Mouse (Mus musculus) 416B (cell line): ENCODE results near the gene Zbtb7a.

ENCODE experiments used
- DNase-seq: peaks from one replicate; pipeline ENCODE4 v3.0.0; 2011; ENCODE audit warnings: low read depth

Zbtb7a gene

GRCm38 (mm10) chr10:81190236-81190911 is 55.4 kb downstream of the Zbtb7a start:
- DNase-seq: peak; percentile 54

DNA sequence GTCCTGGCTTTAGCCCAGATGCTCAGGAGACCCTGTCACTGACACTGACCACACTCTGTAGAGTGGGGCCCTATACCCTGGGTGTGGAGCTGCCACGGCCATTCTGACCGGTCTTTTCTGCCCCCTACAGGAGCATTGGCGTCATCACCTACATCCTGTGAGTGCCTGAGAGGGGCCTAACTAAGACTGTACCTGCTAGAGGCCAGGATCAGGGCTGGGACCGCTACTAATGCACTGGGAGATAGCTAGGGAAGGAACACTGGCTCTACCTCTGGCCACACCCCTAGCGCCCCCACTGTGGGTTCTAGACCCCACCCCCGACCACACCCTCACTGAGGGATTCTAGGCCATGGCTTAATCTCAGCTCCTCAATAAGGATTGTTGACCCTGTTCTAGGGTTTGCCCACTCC is 55.9 kb downstream of the Zbtb7a start:
- peak; percentile 56 for DNase-seq

DNA sequence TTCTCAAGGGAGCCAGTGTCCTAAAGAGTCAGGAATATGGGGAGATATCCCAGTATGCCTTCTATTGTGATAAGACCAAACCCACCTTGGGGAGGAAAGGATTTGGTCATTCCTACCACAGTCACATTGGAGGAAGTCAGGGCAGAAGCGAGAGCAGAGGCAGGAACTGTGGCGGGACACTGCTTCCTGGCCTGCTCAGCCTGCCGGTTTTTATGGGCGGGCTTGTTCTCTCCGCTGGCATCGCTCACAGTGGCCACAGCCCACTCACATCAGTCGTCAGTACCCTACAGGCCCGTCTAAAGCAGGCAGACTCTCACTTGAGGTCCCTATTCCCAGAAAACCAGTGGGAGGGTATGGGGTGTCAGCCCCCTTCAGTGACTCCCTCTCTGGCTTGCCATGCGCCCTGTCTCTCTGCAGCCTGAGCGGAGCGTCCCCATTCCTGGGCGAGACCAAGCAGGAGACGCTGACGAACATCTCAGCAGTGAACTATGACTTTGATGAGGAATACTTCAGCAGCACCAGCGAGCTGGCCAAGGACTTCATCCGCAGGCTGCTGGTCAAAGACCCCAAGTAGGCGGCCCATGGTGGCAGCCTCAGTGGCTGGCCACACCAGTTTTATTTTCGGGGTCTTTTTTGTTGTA is 56.4 kb downstream of the Zbtb7a start:
- DNase-seq: peak; percentile 81

- DNase-seq: peak; percentile 87
These were observed 57.4 kb downstream of the Zbtb7a start for GRCm38 (mm10) chr10:81192270-81192967.

DNA sequence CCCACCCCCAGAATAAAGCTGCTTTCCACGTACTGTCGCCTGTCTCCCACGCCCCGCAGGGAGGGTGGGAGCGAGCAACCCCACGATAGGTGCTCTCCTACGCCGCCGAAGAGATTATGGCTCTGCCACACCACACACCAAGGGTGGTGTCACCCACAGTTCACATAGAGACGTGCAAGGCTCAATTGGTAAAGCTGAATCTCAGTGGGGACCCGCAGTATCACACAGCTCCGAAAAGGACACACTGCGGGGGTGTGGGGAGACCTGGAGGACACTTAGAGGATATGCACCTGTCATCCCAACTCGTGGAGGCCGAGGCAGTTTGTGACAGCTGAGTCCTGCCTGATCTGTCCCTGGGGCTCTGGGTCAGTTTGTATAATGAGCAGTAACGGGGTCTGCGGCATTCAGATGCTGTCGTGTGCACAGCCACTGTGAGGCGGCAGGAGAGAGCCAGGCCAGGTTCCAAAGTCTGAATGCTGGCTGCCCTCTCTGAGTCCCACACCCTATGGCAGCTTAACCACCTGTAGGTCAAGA is 58.0 kb downstream of the Zbtb7a start:
- DNase-seq: peak; percentile 45

DNA sequence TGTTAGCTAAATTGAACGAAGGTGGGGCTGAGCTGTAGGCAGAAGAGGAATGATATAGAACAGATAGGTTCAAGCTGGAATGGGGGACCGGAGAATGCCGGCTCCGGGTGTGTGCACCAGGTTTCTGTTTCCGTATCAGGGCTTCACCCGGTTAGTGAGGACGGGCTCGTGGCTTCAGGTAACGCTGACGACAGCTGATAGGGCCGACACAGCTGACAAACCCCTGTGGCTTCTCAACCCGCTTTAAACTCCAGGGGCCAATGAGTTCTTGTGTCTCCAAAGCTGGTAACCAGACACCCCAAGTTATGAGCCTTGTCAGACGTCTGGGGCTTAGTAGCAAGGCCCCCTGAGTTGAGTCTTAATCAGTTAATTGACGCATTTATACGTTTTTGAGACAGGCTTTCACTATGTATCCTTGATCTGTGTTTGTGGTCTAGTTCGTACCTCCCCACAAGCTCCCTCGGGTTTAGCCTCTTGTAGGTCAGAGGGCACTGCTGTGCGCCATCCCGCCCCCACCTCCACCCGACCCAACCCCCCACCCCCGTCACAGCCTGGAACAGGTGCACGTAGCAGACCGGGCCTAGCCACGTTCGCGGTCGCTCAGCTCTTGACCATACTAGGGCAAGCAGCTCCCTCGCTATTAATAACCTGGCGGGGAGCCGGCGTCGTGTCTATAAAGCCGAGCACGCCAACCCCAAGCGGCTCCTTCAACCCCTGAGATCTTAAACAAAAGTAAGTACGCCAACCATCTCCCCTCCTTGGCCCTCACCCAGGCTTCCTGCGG is 59.2 kb downstream of the Zbtb7a start:
- no peak for DNase-seq

DNA sequence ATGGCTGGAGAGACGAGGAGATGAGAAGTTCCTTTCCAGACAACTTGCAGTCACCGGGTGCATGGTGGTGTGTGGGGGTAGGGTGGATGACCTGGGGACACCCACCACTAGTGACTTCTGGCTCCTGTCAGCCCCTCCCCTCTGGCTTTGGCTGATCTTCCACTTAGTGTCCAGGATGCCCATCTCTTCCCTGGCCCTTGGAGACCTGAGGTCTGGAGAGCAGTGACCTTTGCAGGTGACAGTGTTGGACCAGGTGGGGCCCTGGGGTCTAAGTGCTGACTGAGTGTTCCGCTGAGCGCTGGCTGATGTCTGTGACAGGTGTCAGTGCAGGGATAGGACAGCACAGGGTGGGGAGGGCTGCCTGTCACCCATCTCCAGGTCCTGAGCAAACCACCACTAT is 60.3 kb downstream of the Zbtb7a start:
- DNase-seq: no peak

GRCm38 (mm10) chr10:81196470-81197065 is 61.5 kb downstream of the Zbtb7a start:
- DNase-seq: no peak

- no peak for DNase-seq
These were observed 62.3 kb downstream of the Zbtb7a start for GRCm38 (mm10) chr10:81197305-81197704.

- DNase-seq: peak; percentile 75
These were observed 63.2 kb downstream of the Zbtb7a start for GRCm38 (mm10) chr10:81198230-81198629.

DNA sequence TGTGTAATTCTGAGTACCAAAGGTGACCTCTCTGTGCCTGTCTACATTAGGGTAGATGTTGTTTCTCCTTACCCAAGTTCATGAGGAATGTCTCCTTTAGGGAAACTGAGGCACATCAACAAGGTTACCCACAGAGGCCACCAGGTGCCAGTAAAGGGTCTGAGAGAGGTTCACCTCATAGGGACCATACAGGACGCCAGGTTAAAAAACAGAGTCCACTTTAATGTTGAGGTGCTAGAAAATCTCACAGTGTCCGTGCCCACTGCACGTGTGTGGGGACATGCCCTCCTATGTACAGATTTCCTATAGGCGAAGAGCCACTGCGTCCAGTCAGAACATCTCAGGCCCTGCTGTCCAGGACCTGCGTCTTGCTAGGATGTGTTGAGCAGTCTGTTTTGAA is 64.0 kb downstream of the Zbtb7a start:
- DNase-seq: no peak

DNA sequence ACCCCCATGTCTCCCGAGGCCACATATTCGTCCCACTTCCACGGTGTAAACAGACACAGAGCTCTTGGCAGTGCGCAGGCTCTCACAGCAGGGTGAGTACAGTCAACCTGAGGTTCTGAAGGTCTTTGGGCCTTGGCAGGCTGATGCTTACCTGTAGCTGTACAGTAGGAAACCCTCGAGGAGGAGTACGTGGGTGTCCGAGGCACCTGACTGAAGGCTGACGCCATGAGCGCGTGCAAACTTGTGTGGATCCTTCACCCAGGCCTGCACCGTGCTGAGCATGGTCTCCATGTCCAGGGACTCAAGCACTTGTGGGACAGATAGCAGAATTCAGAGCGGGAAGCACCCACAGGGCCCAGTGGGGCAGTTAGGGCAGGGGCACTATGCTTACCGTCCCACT is 65.1 kb downstream of the Zbtb7a start:
- no peak for DNase-seq

- no peak for DNase-seq
These were observed 65.7 kb downstream of the Zbtb7a start for GRCm38 (mm10) chr10:81200605-81201287.

- no peak for DNase-seq
These were observed 67.1 kb downstream of the Zbtb7a start, which contains the start of gene Nmrk2 for GRCm38 (mm10) chr10:81201807-81202758. Nmrk2 (minus strand) TSS chr10:81202051.
